Mouse (Mus musculus): ENCODE data around the gene Sept9.

GRCm38 (mm10) chr11:117318202-117318601 is 118.7 kb downstream of the Sept9 start:
- TF ChIP-seq MAX (IDR thresholded peaks at IDR 0.05; ENCODE audit: low read depth) (no peak), CEBPB (IDR thresholded peaks at IDR 0.05; ENCODE audit: insufficient read depth, poor library complexity, severe bottlenecking) (no peak), POLR2A (IDR thresholded peaks at IDR 0.05; ENCODE audit: insufficient read length, low read depth) (no peak), TCF12 (IDR thresholded peaks at IDR 0.05; ENCODE audit: insufficient read depth, poor library complexity, severe bottlenecking) (no peak), E2F4 (IDR thresholded peaks at IDR 0.05; ENCODE audit: insufficient read depth) (no peak), POLR2AphosphoS2 (IDR thresholded peaks at IDR 0.05; ENCODE audit: insufficient read length, low read depth) (no peak), MYOD1 (IDR thresholded peaks at IDR 0.05; ENCODE audit: control insufficient read depth in 1 of 3, insufficient read length in 2 of 3, low read depth in 2 of 3) (no peak), MYOG (IDR thresholded peaks at IDR 0.05; ENCODE audit: control insufficient read depth in 1 of 3, insufficient read depth in 1 of 3, insufficient read length in 2 of 3, low read depth in 2 of 3) (no peak)
